Mouse (Mus musculus): ENCODE data around the gene R3hdm4. TPM values are rescaled to one million over a fixed set of nuclear protein-coding genes. Genes with fewer than 3 reads are reported as not detected.

Gene R3hdm4
- polyA plus RNA-seq, 1 experiment from 2014 or later: 116 TPM

GRCm38 (mm10) chr10:79864351-79865188 lies 56.4 kb downstream of the R3hdm4 start:
- H3K27ac ChIP-seq: peak overlapping the region; percentile 44; the same call in 1 of the 2 replicates
- H3K36me3 ChIP-seq (replicated peaks): peaks cover 94% of the 10 kb centered on the region
- H3K4me1 ChIP-seq: peaks cover 35% of the 10 kb centered on the region
- H3K9me3 ChIP-seq: no peaks in the 10 kb centered on the region
- H3K27me3 ChIP-seq (ENCODE audit: poor library complexity, severe bottlenecking): no peaks in the 10 kb centered on the region
- WGBS: 61% methylated on average over 10 of the region's 10 CpGs
- DNase-seq (ENCODE audit: extremely low spot score, low spot score): no peak
- H3K4me3 ChIP-seq: peak overlapping the region; percentile 14; the same call in 1 of the 2 replicates

GRCm38 (mm10) chr10:79862925-79863324 lies 58.1 kb downstream of the R3hdm4 start:
- H3K9me3 ChIP-seq: no peaks in the 10 kb centered on the region
- H3K36me3 ChIP-seq (replicated peaks): peaks cover 97% of the 10 kb centered on the region
- H3K4me1 ChIP-seq: peaks cover 44% of the 10 kb centered on the region
- 85% methylated on average over 10 of the region's 10 CpGs for WGBS
- DNase-seq (ENCODE audit: extremely low spot score, low spot score): no peak
- H3K4me3 ChIP-seq: peak overlapping the region; percentile 5; the same call in 1 of the 2 replicates
- no peaks in the 10 kb centered on the region for H3K27me3 ChIP-seq (ENCODE audit: poor library complexity, severe bottlenecking)
- H3K27ac ChIP-seq: no peak overlapping the region

- WGBS: 92% methylated on average over 23 of the region's 23 CpGs
- Histone ChIP-seq H3K36me3 (replicated peaks) (peaks cover 100% of the 10 kb centered on the region), H3K9me3 (no peaks in the 10 kb centered on the region), H3K4me3 (peak overlapping the region; percentile 5; the same call in 1 of the 2 replicates), H3K27ac (no peak overlapping the region), H3K4me1 (peaks cover 48% of the 10 kb centered on the region), H3K27me3 (ENCODE audit: poor library complexity, severe bottlenecking) (no peaks in the 10 kb centered on the region)
- DNase-seq (ENCODE audit: extremely low spot score, low spot score): no peak
Observed at GRCm38 (mm10) chr10:79862049-79862788, 58.8 kb downstream of the R3hdm4 start.

DNA sequence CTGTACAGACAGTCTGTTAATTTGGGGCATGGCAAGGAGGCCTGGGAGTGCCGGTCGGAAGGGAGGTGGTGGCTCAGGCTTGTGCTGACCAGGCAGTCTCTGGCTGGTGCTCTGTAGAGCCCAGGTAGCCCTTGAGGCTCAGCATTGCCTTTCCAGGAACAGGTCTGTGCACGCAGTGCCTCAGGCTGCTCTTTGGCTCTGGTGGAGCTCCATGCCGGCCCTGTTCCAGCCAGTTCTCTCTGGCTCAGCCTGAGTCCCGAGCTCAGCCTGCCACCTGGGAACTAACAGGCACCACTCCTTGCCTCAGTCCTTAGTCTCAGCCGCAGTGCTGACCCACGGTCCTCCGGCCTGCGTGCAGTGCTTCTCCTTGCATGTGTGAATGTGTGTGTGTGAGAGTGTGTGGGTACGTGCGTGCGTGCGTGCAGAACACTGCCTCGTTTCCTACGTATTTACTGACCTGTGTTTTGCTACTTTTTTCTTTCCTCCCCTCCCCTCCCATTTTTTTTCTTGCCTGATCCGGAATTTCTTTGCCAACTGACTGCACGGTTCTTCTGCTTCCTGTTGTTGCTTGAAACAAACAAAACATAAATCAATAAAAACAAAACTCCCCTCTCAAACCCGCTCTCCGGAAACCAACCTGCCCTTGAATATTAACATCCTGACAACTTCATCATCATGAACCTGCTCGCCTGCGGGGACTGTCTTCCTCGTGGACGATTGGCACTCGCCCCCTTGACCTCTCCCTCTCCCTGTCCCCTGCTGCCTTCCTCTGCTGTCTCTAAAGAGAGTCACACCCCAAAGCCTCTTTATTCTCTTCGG lies 59.6 kb downstream of the R3hdm4 start:
- Histone ChIP-seq H3K4me3 (no peak overlapping the region), H3K27me3 (ENCODE audit: poor library complexity, severe bottlenecking) (no peaks in the 10 kb centered on the region), H3K9me3 (no peaks in the 10 kb centered on the region), H3K27ac (no peak overlapping the region), H3K4me1 (peaks cover 48% of the 10 kb centered on the region), H3K36me3 (replicated peaks) (peaks cover 100% of the 10 kb centered on the region)
- DNase-seq (ENCODE audit: extremely low spot score, low spot score): no peak
- WGBS: 89% methylated on average over 25 of the region's 25 CpGs

DNA sequence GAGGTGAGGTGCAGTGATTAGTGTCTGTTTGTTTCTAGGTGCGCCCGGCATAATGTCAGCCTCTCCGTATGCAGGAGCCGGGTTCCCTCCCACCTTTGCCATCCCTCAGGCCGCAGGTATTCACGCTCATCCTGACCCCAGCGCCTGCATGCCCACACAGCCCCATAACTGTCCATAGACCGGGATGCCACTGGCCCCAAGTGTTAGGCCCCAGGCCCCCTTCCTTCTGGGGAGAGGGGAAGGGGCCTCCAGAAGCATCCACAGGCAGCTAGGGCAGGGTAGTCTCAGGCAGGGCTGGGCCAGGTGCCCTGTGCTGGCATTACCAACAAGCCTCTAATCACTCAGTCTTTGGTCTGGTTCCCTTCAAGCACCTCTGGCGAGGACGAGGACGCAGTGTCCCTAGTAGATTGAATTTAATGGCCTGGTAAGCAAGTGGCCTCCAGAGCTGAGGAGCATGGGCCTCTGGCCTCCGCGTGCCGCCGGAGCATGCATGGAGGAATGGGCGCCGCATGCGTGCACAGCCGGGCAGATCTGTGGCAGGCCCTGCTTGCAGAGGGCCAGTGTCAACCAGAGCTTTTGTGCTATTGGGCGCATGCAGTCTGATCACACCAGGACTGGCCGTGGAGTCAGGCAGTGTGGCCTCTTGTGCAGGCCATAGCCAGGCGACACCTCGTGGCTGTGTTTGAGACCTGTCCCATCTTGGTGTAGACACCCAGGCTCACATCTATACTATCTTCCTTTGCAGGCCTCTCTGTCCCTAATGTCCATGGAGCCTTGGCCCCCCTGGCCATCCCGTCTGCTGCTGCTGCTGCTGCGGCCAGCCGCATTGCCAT lies 60.7 kb downstream of the R3hdm4 start:
- no peak for DNase-seq (ENCODE audit: extremely low spot score, low spot score)

More for the DNA sequence above, 60.7 kb downstream of the R3hdm4 start:
- Histone ChIP-seq H3K4me3 (no peak overlapping the region), H3K4me1 (peaks cover 53% of the 10 kb centered on the region), H3K27me3 (ENCODE audit: poor library complexity, severe bottlenecking) (no peaks in the 10 kb centered on the region), H3K27ac (no peak overlapping the region), H3K36me3 (replicated peaks) (peaks cover 98% of the 10 kb centered on the region), H3K9me3 (no peaks in the 10 kb centered on the region)
- 93% methylated on average over 26 of the region's 26 CpGs for WGBS

Small RNA genes within 50 kb of the gene (microRNA-seq; reads per million reads assigned to microRNA genes)
- not detected for gene Mir6910

Other genes with a start within 250 kb of the R3hdm4 start
- gene Cdc34, start 239.0 kb downstream of the R3hdm4 start, polyA plus RNA-seq (2016; fragmentation: Nextera tagmentation; extraction: Ambion mirVana): 253 and 264 TPM in 2 replicates
- gene Gzmm, start 232.2 kb downstream of the R3hdm4 start, polyA plus RNA-seq (2016; fragmentation: Nextera tagmentation; extraction: Ambion mirVana): 0.84 and 1.0 TPM in 2 replicates
- gene Bsg, start 216.7 kb downstream of the R3hdm4 start, polyA plus RNA-seq (2016; fragmentation: Nextera tagmentation; extraction: Ambion mirVana): 598 and 623 TPM in 2 replicates
- 0.06 TPM in 1 of 2 replicates, not detected in the other for gene Hcn2, start 204.6 kb downstream of the R3hdm4 start, polyA plus RNA-seq (2016; fragmentation: Nextera tagmentation; extraction: Ambion mirVana)
- 50.9 and 52.9 TPM in 2 replicates for gene Polrmt, start 174.6 kb downstream of the R3hdm4 start, polyA plus RNA-seq (2016; fragmentation: Nextera tagmentation; extraction: Ambion mirVana)
- gene Fgf22, start 166.1 kb downstream of the R3hdm4 start, polyA plus RNA-seq (2016; fragmentation: Nextera tagmentation; extraction: Ambion mirVana): 0.36 and 0.64 TPM in 2 replicates
- gene Rnf126, start 154.3 kb downstream of the R3hdm4 start, polyA plus RNA-seq (2016; fragmentation: Nextera tagmentation; extraction: Ambion mirVana): 92.4 and 113 TPM in 2 replicates
- gene Fstl3, start 143.9 kb downstream of the R3hdm4 start, polyA plus RNA-seq (2016; fragmentation: Nextera tagmentation; extraction: Ambion mirVana): 1.1 and 1.5 TPM in 2 replicates
- gene Prss57, start 130.2 kb downstream of the R3hdm4 start, polyA plus RNA-seq (2016; fragmentation: Nextera tagmentation; extraction: Ambion mirVana): not detected in 2 replicates
- gene Palm, start 127.6 kb downstream of the R3hdm4 start, polyA plus RNA-seq (2016; fragmentation: Nextera tagmentation; extraction: Ambion mirVana): 114 and 119 TPM in 2 replicates
- 0.18 and 1.0 TPM in 2 replicates for gene Misp, start 100.2 kb downstream of the R3hdm4 start, polyA plus RNA-seq (2016; fragmentation: Nextera tagmentation; extraction: Ambion mirVana)
- gene Ptbp1, start 66.8 kb downstream of the R3hdm4 start, polyA plus RNA-seq (2016; fragmentation: Nextera tagmentation; extraction: Ambion mirVana): 370 and 377 TPM in 2 replicates
- 8.1 TPM in 2 replicates for gene Prtn3, start 46.7 kb downstream of the R3hdm4 start, polyA plus RNA-seq (2016; fragmentation: Nextera tagmentation; extraction: Ambion mirVana)
- gene Plppr3, start 46.6 kb downstream of the R3hdm4 start, polyA plus RNA-seq (2016; fragmentation: Nextera tagmentation; extraction: Ambion mirVana): 91.4 and 102 TPM in 2 replicates
- not detected in 2 replicates for gene Elane, start 35.0 kb downstream of the R3hdm4 start, polyA plus RNA-seq (2016; fragmentation: Nextera tagmentation; extraction: Ambion mirVana)
- gene Cfd, start 30.4 kb downstream of the R3hdm4 start, polyA plus RNA-seq (2016; fragmentation: Nextera tagmentation; extraction: Ambion mirVana): not detected in 2 replicates
- gene Med16, start 12.3 kb downstream of the R3hdm4 start, polyA plus RNA-seq (2016; fragmentation: Nextera tagmentation; extraction: Ambion mirVana): 61.8 and 65.7 TPM in 2 replicates
- 1.9 TPM in 1 of 2 replicates, not detected in the other for gene Gm26602, start 10.4 kb downstream of the R3hdm4 start, polyA plus RNA-seq (2016; fragmentation: Nextera tagmentation; extraction: Ambion mirVana)
- gene Kiss1r, start 4.2 kb downstream of the R3hdm4 start, polyA plus RNA-seq (2016; fragmentation: Nextera tagmentation; extraction: Ambion mirVana): 0.28 and 0.48 TPM in 2 replicates
- 12.5 and 13.0 TPM in 2 replicates for gene Arid3a, start 5.8 kb upstream of the R3hdm4 start, polyA plus RNA-seq (2016; fragmentation: Nextera tagmentation; extraction: Ambion mirVana)
- gene Wdr18, start 38.9 kb upstream of the R3hdm4 start, polyA plus RNA-seq (2016; fragmentation: Nextera tagmentation; extraction: Ambion mirVana): 165 and 167 TPM in 2 replicates
- 0.20 and 0.31 TPM in 2 replicates for gene Grin3b, start 49.5 kb upstream of the R3hdm4 start, polyA plus RNA-seq (2016; fragmentation: Nextera tagmentation; extraction: Ambion mirVana)
- 8.4 and 9.6 TPM in 2 replicates for gene Tmem259, start 63.1 kb upstream of the R3hdm4 start, polyA plus RNA-seq (2016; fragmentation: Nextera tagmentation; extraction: Ambion mirVana)
- gene Cnn2, start 67.4 kb upstream of the R3hdm4 start, polyA plus RNA-seq (2016; fragmentation: Nextera tagmentation; extraction: Ambion mirVana): 222 and 226 TPM in 2 replicates
- gene Abca7, start 75.3 kb upstream of the R3hdm4 start, polyA plus RNA-seq (2016; fragmentation: Nextera tagmentation; extraction: Ambion mirVana): 2.9 and 3.1 TPM in 2 replicates
- 8.0 and 9.1 TPM in 2 replicates for gene Arhgap45, start 95.4 kb upstream of the R3hdm4 start, polyA plus RNA-seq (2016; fragmentation: Nextera tagmentation; extraction: Ambion mirVana)
- gene Polr2e, start 118.6 kb upstream of the R3hdm4 start, polyA plus RNA-seq (2016; fragmentation: Nextera tagmentation; extraction: Ambion mirVana): 279 and 286 TPM in 2 replicates
- gene Gpx4, start 126.0 kb upstream of the R3hdm4 start, polyA plus RNA-seq (2016; fragmentation: Nextera tagmentation; extraction: Ambion mirVana): 670 and 692 TPM in 2 replicates
- 14.7 and 15.6 TPM in 2 replicates for gene Sbno2, start 184.4 kb upstream of the R3hdm4 start, polyA plus RNA-seq (2016; fragmentation: Nextera tagmentation; extraction: Ambion mirVana)
- 14.4 and 18.1 TPM in 2 replicates for gene Stk11, start 194.6 kb upstream of the R3hdm4 start, polyA plus RNA-seq (2016; fragmentation: Nextera tagmentation; extraction: Ambion mirVana)
- 495 and 498 TPM in 2 replicates for gene Atp5d, start 217.4 kb upstream of the R3hdm4 start, polyA plus RNA-seq (2016; fragmentation: Nextera tagmentation; extraction: Ambion mirVana)
- 6.8 and 7.3 TPM in 2 replicates for gene Cbarp, start 219.6 kb upstream of the R3hdm4 start, polyA plus RNA-seq (2016; fragmentation: Nextera tagmentation; extraction: Ambion mirVana)
- gene Midn, start 227.1 kb upstream of the R3hdm4 start, polyA plus RNA-seq (2016; fragmentation: Nextera tagmentation; extraction: Ambion mirVana): 19.1 and 19.8 TPM in 2 replicates
- gene Cirbp, start 244.8 kb upstream of the R3hdm4 start, polyA plus RNA-seq (2016; fragmentation: Nextera tagmentation; extraction: Ambion mirVana): 90.9 and 116 TPM in 2 replicates

All from forebrain, embryonic 10.5 days (tissue).